8 mouse cellular contexts compared by ENCODE assay signal in genomic region chr2:160880453-160881195, GRCm38 (mm10). TPM values are rescaled to one million over a fixed set of nuclear protein-coding genes. Genes with fewer than 3 reads are reported as not detected.
DNase-seq lines count a peak whose midpoint lies in the region; ATAC-seq lines count a peak whose summit lies in the region.

Lpin3 (plus strand) TSS chr2:160880670.

- WGBS in forebrain, embryonic 13.5 days: 78% methylated on average over 13 of the region's 13 CpGs

- H3K27me3 ChIP-seq in forebrain, embryonic 13.5 days: no peaks in the 10 kb centered on the region

- no peak within 1 kb of the TSS for H3K27ac ChIP-seq in forebrain, embryonic 13.5 days

- no peak within 1 kb of the TSS for H3K9ac ChIP-seq in forebrain, embryonic 13.5 days

- ATAC-seq in forebrain, embryonic 13.5 days: no peak

- 0 out of 2 replicates have a peak, but pooled peaks cover 4% of the 10 kb centered on the region for H3K9me3 ChIP-seq in forebrain, embryonic 13.5 days (replicated peaks)

- no peaks in the 10 kb centered on the region for H3K36me3 ChIP-seq in forebrain, embryonic 13.5 days (ENCODE audit: poor library complexity, severe bottlenecking)

- H3K4me3 ChIP-seq in forebrain, embryonic 13.5 days: no peak within 1 kb of the TSS

- DNase-seq in layer of hippocampus, adult 18-20 months (ENCODE audit: low spot score in 2 of 2): peak; percentile 24 to 66
- no peak for DNase-seq in layer of hippocampus, adult 9-11 months
- peak; percentile 83 for DNase-seq in adrenal gland, postnatal 14 days
- DNase-seq in heart, postnatal 36 days: peak; percentile 68 to 75
- peak; percentile 42 to 78 for DNase-seq in lung, postnatal 4 days
- DNase-seq in retina, embryonic 14.5 days (ENCODE audit: low spot score): no peak
- no peak for DNase-seq in embryo, embryonic 10.5 days (ENCODE audit: low spot score)

- no peak within 1 kb of the TSS for H3K4me2 ChIP-seq in forebrain, embryonic 13.5 days

- intact Hi-C loops in heart, postnatal 36 days (cut with DNase I): no loop called here

- no peaks in the 10 kb centered on the region for H3K4me1 ChIP-seq in forebrain, embryonic 13.5 days

RNA-seq across cellular contexts. Expression of gene Lpin3, which starts in this region (rescaled TPM):
- 1 to 10 TPM in 1 of 2 experiments, under 1 TPM in 1; 0.89 to 1.6 TPM for total RNA-seq in layer of hippocampus, adult 18-20 months (2021)
- total RNA-seq in adrenal gland, postnatal 14 days (2021): 36.2 and 42.1 TPM in 2 replicates
- 1 to 10 TPM; 4.1 to 7.0 TPM for total RNA-seq in heart, postnatal 36 days (2021)
- polyA plus RNA-seq in forebrain, embryonic 13.5 days (2015; fragmentation: Nextera tagmentation; extraction: Ambion mirVana): 0.06 and 0.21 TPM in 2 replicates

Comparison
In these comparisons a context has a peak if more than half of its experiments do, and no peak if none do; other contexts are left out.
1. DNase-seq: peak in layer of hippocampus, adult 18-20 months (2 of 2), adrenal gland, postnatal 14 days (single experiment), heart, postnatal 36 days (2 of 2) and lung, postnatal 4 days (2 of 2); none in layer of hippocampus, adult 9-11 months (single experiment), retina, embryonic 14.5 days (single experiment) and embryo, embryonic 10.5 days (single experiment).